Mouse (Mus musculus) T-cell, adult 2 months (primary cell): ENCODE results near the gene Pdss1.
A peak's percentile ranks its signal among the peaks of the same experiment; 100 is the strongest.
"Not testable (repeated sequence)": the region's sequence is repeated elsewhere in the genome, so short reads cannot be mapped to it uniquely, and the experiment has no call there.

Source experiments
- DNase-seq: peaks from one replicate; pipeline ENCODE4 v3.0.0; 2022; ENCODE audit warnings: low spot score

Gene Pdss1

GRCm38 (mm10) chr2:22895282-22896273 is at the start of gene Pdss1:
Gene Pdss1, plus strand, starts transcription at chr2:22895522.
- peak; percentile 86 for DNase-seq

GRCm38 (mm10) chr2:22851900-22852299 is 43.4 kb upstream of the Pdss1 start:
- DNase-seq, result no peak

GRCm38 (mm10) chr2:22857501-22857900 is 37.8 kb upstream of the Pdss1 start:
- no peak for DNase-seq

DNA sequence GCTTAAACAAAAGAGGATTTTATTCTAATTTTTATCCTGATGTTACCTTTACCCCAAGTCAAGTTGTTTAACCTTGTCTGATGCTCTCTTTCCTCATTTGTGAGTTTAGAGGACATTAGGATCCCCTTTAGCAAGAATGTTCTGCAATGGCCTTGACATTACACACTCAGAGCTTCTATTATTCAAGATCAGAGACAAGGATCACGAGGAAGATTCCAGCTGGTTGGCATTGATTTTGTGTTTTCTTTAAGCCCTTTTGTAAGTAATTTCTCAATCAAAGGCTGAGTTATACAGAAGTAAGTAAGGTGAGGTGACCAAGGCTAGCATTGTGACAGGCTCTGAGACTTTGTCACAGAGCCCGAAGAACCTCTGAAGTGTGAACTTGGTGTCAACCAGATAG is 33.1 kb upstream of the Pdss1 start:
- no peak for DNase-seq

GRCm38 (mm10) chr2:22864394-22865037 is 30.8 kb upstream of the Pdss1 start:
- DNase-seq, result peak; percentile 53

- no peak for DNase-seq
These were observed 29.5 kb upstream of the Pdss1 start for GRCm38 (mm10) chr2:22865818-22866217.

GRCm38 (mm10) chr2:22866894-22867424 is 28.4 kb upstream of the Pdss1 start:
- DNase-seq, result no peak

DNA sequence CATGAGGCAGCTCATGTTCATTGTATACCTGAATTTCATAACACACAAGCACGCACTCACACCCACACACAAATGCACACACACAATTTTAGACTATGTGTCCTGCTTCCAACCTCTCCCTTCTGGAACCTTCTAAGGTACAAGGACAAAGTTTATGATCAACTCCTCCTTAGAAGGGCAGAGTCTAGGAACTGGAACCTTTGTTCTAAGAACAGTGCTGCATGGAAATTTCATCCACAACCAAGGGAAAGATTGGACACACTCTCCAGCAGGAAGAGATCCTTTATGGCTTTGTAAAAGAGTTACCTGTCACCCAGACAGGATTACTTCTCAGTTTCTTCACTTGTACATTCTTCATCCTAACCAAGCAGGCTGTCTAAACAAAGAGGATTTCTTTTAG is 22.2 kb upstream of the Pdss1 start:
- no peak for DNase-seq

- no peak for DNase-seq
These were observed 20.7 kb upstream of the Pdss1 start for GRCm38 (mm10) chr2:22874628-22875027.

DNA sequence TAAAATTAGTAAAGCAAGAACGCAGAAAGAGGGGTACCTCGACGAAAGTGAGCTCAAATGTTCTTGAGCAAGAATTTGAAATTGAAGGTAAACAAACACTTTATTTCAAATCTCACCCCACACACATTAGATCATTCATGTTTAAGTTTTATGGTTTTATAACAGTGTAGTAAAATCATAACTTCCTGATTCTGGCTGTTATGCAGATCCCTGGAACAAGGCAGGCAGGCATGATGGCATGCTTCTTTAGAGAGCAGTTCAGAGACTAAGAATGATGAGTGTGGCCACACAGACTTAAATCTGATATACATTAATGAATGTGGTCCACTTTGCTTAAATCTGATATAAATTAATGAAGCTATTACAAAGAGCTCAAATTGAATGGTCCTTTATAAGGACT is 18.7 kb upstream of the Pdss1 start:
- DNase-seq, result no peak

DNA sequence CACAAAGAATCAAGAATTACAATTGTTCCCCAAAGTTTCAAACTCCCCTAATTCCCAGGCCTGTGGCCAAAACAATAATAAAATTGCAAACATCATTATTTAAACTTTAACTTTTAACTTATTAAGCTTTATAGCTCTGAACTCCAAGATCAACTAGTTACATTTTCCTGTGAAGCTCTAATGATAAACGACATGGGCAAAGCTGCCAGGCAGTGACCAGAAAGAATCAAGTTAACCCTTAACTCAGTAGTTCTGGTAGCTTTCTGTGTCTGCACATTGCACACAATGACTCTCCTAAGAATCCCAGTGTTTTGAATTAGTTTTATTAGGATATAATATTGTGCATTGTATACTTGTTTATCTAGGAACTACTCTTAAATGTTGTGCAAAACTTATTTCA is 16.5 kb upstream of the Pdss1 start:
- no peak for DNase-seq

DNA sequence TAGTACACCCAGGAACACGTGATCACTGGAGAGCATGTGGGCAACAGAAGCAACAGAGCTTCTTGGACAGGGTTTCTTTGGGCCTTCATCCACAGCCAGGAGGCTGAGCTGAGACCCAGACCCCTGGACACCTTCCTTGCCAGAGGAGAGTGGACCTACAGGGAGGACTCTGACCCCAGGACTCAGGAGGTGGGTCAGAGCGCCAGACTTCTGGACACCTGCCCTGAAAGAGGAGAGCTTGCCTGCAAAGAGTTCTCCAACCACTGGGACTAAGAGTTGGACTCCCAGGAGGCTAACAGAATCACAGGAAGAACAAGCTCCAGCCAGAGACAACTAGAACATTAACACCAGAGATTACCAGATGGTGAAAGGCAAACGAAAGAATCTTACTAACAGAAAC is 14.6 kb upstream of the Pdss1 start:
- DNase-seq, result not testable (repeated sequence)

DNA sequence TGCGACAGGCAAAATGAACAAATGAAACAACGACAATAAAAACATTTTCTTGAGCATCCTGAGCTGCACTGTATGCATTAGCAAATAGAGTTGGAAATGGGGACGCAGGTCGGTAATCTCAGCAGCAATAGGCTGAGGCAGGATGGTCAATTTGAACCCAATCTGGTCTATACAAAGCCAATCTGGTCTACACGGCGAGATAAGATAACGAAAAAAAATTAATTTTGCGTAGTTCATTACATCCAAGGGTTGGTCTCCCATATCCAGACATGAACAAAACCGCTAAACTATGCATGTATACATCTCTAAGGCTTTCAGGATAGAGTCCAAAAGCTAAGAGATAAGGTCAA is 415 bp upstream of the Pdss1 start:
- DNase-seq, result no peak

- DNase-seq, result no peak
These were observed 8.6 kb downstream of the Pdss1 start for GRCm38 (mm10) chr2:22903947-22904346.

- DNase-seq, result no peak
These were observed 19.1 kb downstream of the Pdss1 start for GRCm38 (mm10) chr2:22914421-22914820.

GRCm38 (mm10) chr2:22918651-22919050 is 23.3 kb downstream of the Pdss1 start:
- DNase-seq, result no peak

DNA sequence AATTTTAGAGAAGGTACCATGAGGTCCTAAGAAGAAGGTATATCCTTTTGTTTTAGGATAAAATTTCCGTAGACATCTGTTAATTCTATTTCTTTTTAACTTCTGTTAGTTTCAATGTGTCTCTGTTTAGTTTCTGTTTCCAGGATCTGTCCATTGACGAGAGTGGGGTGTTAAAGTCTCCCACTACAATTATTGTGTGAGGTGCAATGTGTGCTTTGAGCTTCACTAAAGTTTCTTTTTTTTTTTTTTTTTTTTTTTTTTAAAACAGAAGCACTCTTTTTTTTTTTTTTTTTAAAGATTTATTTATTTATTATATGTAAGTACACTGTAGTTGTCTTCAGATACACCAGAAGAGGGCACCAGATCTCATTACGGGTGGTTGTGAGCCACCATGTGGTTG is 30.6 kb downstream of the Pdss1 start:
- not testable (repeated sequence) for DNase-seq

- no peak for DNase-seq
These were observed 32.9 kb downstream of the Pdss1 start for GRCm38 (mm10) chr2:22928259-22928658.

- DNase-seq, result no peak
These were observed 38.2 kb downstream of the Pdss1 start for GRCm38 (mm10) chr2:22933556-22933955.

GRCm38 (mm10) chr2:22949956-22950355 is 54.6 kb downstream of the Pdss1 start:
- no peak for DNase-seq

- no peak for DNase-seq
These were observed 59.0 kb downstream of the Pdss1 start for GRCm38 (mm10) chr2:22954278-22954677.

- DNase-seq, result no peak
These were observed 60.6 kb downstream of the Pdss1 start for GRCm38 (mm10) chr2:22955914-22956313.

DNA sequence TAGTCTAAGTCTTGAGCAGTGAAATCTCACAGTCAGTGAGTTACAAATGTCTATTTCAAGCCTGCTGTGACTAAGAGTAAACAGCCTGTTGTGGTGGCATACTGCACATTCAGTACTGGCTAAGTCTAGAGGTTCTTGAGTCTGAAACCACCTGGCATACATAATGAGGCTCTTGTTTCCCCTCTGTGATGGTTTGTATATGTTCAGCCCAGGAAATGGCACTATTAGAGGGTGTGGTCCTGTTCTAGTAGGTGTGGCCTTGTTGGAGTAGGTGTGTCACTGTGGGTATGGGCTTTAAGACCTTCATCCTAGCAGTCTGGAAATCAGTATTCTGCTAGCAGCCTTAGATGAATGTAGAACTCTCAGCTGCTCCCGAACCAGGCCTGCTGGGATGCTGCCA is 62.1 kb downstream of the Pdss1 start:
- DNase-seq, result peak; percentile 1
